Comparison of ENCODE assay signal across 11 mouse cellular contexts in genomic region chr11:80498328-80499070, GRCm38 (mm10). TPM values are rescaled to one million over a fixed set of nuclear protein-coding genes. Genes with fewer than 3 reads are reported as not detected.
A peak's percentile ranks its signal among the peaks of the same experiment; 100 is the strongest.
DNase-seq lines count a peak whose midpoint lies in the region; ATAC-seq and TF ChIP-seq lines count a peak whose summit lies in the region.
"Had no signal": no experiment of that assay in that cellular context is flagged by ENCODE, and none has a peak within 500 bp of the region (broad histone marks: within the 10 kb centered on the region; RNA-seq: fewer than 3 reads in every experiment).

No protein-coding gene starts in this region.

- no peak for DNase-seq in embryonic facial prominence, embryonic 14.5 days (ENCODE audit: low spot score)
- no peak for DNase-seq in forebrain, postnatal 0 days
- no peak for DNase-seq in thymus, postnatal 36 days
- no peak for DNase-seq in kidney, postnatal 14 days
- no peak for DNase-seq in thymus, adult 2 months
- DNase-seq: adrenal gland, adult 2 months had no signal

- WGBS in intestine, embryonic 15.5 days, result 57% methylated on average over 11 of the region's 11 CpGs
- WGBS in intestine, embryonic 16.5 days, result 63% methylated on average over 11 of the region's 11 CpGs
- WGBS in embryonic facial prominence, embryonic 14.5 days, result 55% methylated on average over 11 of the region's 11 CpGs
- 40% methylated on average over 11 of the region's 11 CpGs for WGBS in forebrain, postnatal 0 days
- WGBS in midbrain, embryonic 15.5 days, result 49% methylated on average over 11 of the region's 11 CpGs
- 88% methylated on average over 11 of the region's 11 CpGs for WGBS in thymus, adult 2 months

- 0 out of 2 replicates have a peak overlapping the region, but pooled peaks have one; percentile 6 for H3K27ac ChIP-seq in intestine, embryonic 15.5 days
- no peak overlapping the region for H3K27ac ChIP-seq in intestine, embryonic 16.5 days (ENCODE audit: low read length)
- peak overlapping the region; percentile 58 for H3K27ac ChIP-seq in embryonic facial prominence, embryonic 14.5 days (replicated peaks; ENCODE audit: low read depth, low read length)
- H3K27ac ChIP-seq in forebrain, postnatal 0 days (ENCODE audit: low read depth, low read length), result peak overlapping the region; percentile 78
- H3K27ac ChIP-seq in midbrain, embryonic 15.5 days, result peak overlapping the region; percentile 76
- H3K27ac ChIP-seq in thymus, adult 2 months (ENCODE audit: control insufficient read depth, insufficient read depth, low read length), result no peak overlapping the region

- peaks cover 2% of the 10 kb centered on the region; the same call in 1 of the 2 replicates for H3K4me1 ChIP-seq in intestine, embryonic 15.5 days (replicated peaks)
- no peaks in the 10 kb centered on the region for H3K4me1 ChIP-seq in intestine, embryonic 16.5 days (ENCODE audit: control insufficient read depth, insufficient read depth, low read length)
- H3K4me1 ChIP-seq in embryonic facial prominence, embryonic 14.5 days (ENCODE audit: control insufficient read depth, insufficient read depth, low read length), result peaks cover 9% of the 10 kb centered on the region
- peaks cover 16% of the 10 kb centered on the region for H3K4me1 ChIP-seq in forebrain, postnatal 0 days (ENCODE audit: insufficient read depth)
- peaks cover 40% of the 10 kb centered on the region for H3K4me1 ChIP-seq in midbrain, embryonic 15.5 days
- H3K4me1 ChIP-seq in thymus, adult 2 months (replicated peaks; ENCODE audit: control insufficient read depth, insufficient read depth, low read length), result peaks cover 2% of the 10 kb centered on the region

- no peak for TF ChIP-seq CTCF in forebrain, postnatal 0 days (IDR thresholded peaks at IDR 0.05; ENCODE audit: low read depth)
- TF ChIP-seq CTCF in thymus, adult 2 months (IDR thresholded peaks at IDR 0.05; ENCODE audit: borderline replicate concordance, control insufficient read depth, extremely low read depth, insufficient read depth, low read length, poor library complexity), result no peak

- no peak for TF ChIP-seq POLR2A in thymus, adult 2 months (IDR thresholded peaks at IDR 0.05; ENCODE audit: control insufficient read depth, extremely low read depth, insufficient read depth, low read length, poor library complexity)

- no peak for ATAC-seq in intestine, embryonic 15.5 days
- no peak for ATAC-seq in intestine, embryonic 16.5 days
- ATAC-seq in embryonic facial prominence, embryonic 14.5 days (ENCODE audit: low read depth), result no peak
- peak; percentile 60 for ATAC-seq in forebrain, postnatal 0 days
- 0 out of 2 replicates have a peak, but pooled peaks have one; percentile 38 for ATAC-seq in midbrain, embryonic 15.5 days (replicated peaks)
- ATAC-seq: intestine, postnatal 0 days had no signal

- H3K9ac ChIP-seq in intestine, embryonic 15.5 days, result no peak overlapping the region
- H3K9ac ChIP-seq in intestine, embryonic 16.5 days (ENCODE audit: low read depth, low read length), result no peak overlapping the region
- no peak overlapping the region for H3K9ac ChIP-seq in embryonic facial prominence, embryonic 14.5 days (ENCODE audit: low read depth, low read length)
- H3K9ac ChIP-seq in forebrain, postnatal 0 days, result peak overlapping the region; percentile 23
- H3K9ac ChIP-seq in midbrain, embryonic 15.5 days, result peak overlapping the region; percentile 20; the same call in 1 of the 2 replicates

- no peaks in the 10 kb centered on the region for H3K9me3 ChIP-seq in intestine, embryonic 15.5 days
- no peaks in the 10 kb centered on the region for H3K9me3 ChIP-seq in intestine, embryonic 16.5 days (ENCODE audit: control insufficient read depth, low read length)
- H3K9me3 ChIP-seq in embryonic facial prominence, embryonic 14.5 days (ENCODE audit: control insufficient read depth, low read length), result no peaks in the 10 kb centered on the region
- no peaks in the 10 kb centered on the region for H3K9me3 ChIP-seq in forebrain, postnatal 0 days (ENCODE audit: low read length)
- no peaks in the 10 kb centered on the region for H3K9me3 ChIP-seq in midbrain, embryonic 15.5 days
- H3K9me3 ChIP-seq: G1E had no signal

- no peak overlapping the region for H3K4me3 ChIP-seq in intestine, embryonic 15.5 days (replicated peaks)
- H3K4me3 ChIP-seq in intestine, embryonic 16.5 days (ENCODE audit: low read length), result no peak overlapping the region
- H3K4me3 ChIP-seq in embryonic facial prominence, embryonic 14.5 days (ENCODE audit: low read depth, low read length), result no peak overlapping the region
- H3K4me3 ChIP-seq in forebrain, postnatal 0 days (ENCODE audit: low read depth, low read length), result no peak overlapping the region
- no peak overlapping the region for H3K4me3 ChIP-seq in midbrain, embryonic 15.5 days
- no peak overlapping the region for H3K4me3 ChIP-seq in thymus, adult 2 months (ENCODE audit: control insufficient read depth, insufficient read depth, low read length)

- H3K27me3 ChIP-seq in intestine, embryonic 15.5 days (replicated peaks), result no peaks in the 10 kb centered on the region
- no peaks in the 10 kb centered on the region for H3K27me3 ChIP-seq in intestine, embryonic 16.5 days (replicated peaks; ENCODE audit: control insufficient read depth, insufficient read depth, low read length)
- no peaks in the 10 kb centered on the region for H3K27me3 ChIP-seq in embryonic facial prominence, embryonic 14.5 days (replicated peaks; ENCODE audit: control insufficient read depth, insufficient read depth, low read length)
- no peaks in the 10 kb centered on the region for H3K27me3 ChIP-seq in forebrain, postnatal 0 days (ENCODE audit: insufficient read depth, low read length)
- H3K27me3 ChIP-seq in midbrain, embryonic 15.5 days (replicated peaks), result no peaks in the 10 kb centered on the region
- no peaks in the 10 kb centered on the region for H3K27me3 ChIP-seq in thymus, adult 2 months (ENCODE audit: control insufficient read depth, insufficient read depth, low read length)

- H3K4me2 ChIP-seq in intestine, embryonic 15.5 days (replicated peaks), result no peak overlapping the region
- H3K4me2 ChIP-seq in intestine, embryonic 16.5 days (ENCODE audit: low read depth, low read length), result no peak overlapping the region
- H3K4me2 ChIP-seq in embryonic facial prominence, embryonic 14.5 days (ENCODE audit: low read depth, low read length), result no peak overlapping the region
- H3K4me2 ChIP-seq in forebrain, postnatal 0 days (ENCODE audit: low read depth), result no peak overlapping the region
- H3K4me2 ChIP-seq in midbrain, embryonic 15.5 days, result no peak overlapping the region

- H3K36me3 ChIP-seq in intestine, embryonic 15.5 days, result no peaks in the 10 kb centered on the region
- H3K36me3 ChIP-seq in intestine, embryonic 16.5 days (ENCODE audit: control insufficient read depth, insufficient read depth, low read length), result no peaks in the 10 kb centered on the region
- no peaks in the 10 kb centered on the region for H3K36me3 ChIP-seq in embryonic facial prominence, embryonic 14.5 days (ENCODE audit: control insufficient read depth, insufficient read depth, low read length)
- H3K36me3 ChIP-seq in forebrain, postnatal 0 days (ENCODE audit: insufficient read depth), result no peaks in the 10 kb centered on the region
- H3K36me3 ChIP-seq in midbrain, embryonic 15.5 days (replicated peaks), result no peaks in the 10 kb centered on the region
- no peaks in the 10 kb centered on the region for H3K36me3 ChIP-seq in thymus, adult 2 months (ENCODE audit: control insufficient read depth, insufficient read depth, low read length)
- H3K36me3 ChIP-seq: G1E had no signal

RNA-seq across cellular contexts. Expression of gene Cdk5r1, which starts 21.7 kb away (rescaled TPM):
- polyA plus RNA-seq in intestine, embryonic 15.5 days (2015; fragmentation: Nextera tagmentation; extraction: Ambion mirVana), result 1.4 and 1.8 TPM in 2 replicates
- 0.87 and 0.88 TPM in 2 replicates for polyA plus RNA-seq in intestine, embryonic 16.5 days (2015; fragmentation: Nextera tagmentation; extraction: Ambion mirVana)
- 4.9 and 5.1 TPM in 2 replicates for polyA plus RNA-seq in embryonic facial prominence, embryonic 14.5 days (2014; fragmentation: Nextera tagmentation; extraction: Ambion mirVana)
- 392 and 416 TPM in 2 replicates for total RNA-seq in forebrain, postnatal 0 days (2014; rRNA removed)
- polyA plus RNA-seq in forebrain, postnatal 0 days (2015; fragmentation: Nextera tagmentation; extraction: Ambion mirVana), result 117 and 122 TPM in 2 replicates
- polyA plus RNA-seq in midbrain, embryonic 15.5 days (2015; fragmentation: Nextera tagmentation; extraction: Ambion mirVana), result 102 and 105 TPM in 2 replicates
- 10.8 and 12.3 TPM in 2 replicates for polyA plus RNA-seq in thymus, adult 2 months (2012; rRNA removed)

Comparison
In these comparisons a context has a peak if more than half of its experiments do, and no peak if none do; other contexts are left out.
1. H3K27ac ChIP-seq: peak in intestine, embryonic 15.5 days (single experiment), embryonic facial prominence, embryonic 14.5 days (single experiment), forebrain, postnatal 0 days (single experiment) and midbrain, embryonic 15.5 days (single experiment); none in intestine, embryonic 16.5 days (single experiment) and thymus, adult 2 months (single experiment).
2. ATAC-seq: peak in forebrain, postnatal 0 days (single experiment) and midbrain, embryonic 15.5 days (single experiment); none in intestine, embryonic 15.5 days (single experiment), intestine, embryonic 16.5 days (single experiment) and embryonic facial prominence, embryonic 14.5 days (single experiment).
3. H3K9ac ChIP-seq: peak in forebrain, postnatal 0 days (single experiment) and midbrain, embryonic 15.5 days (single experiment); none in intestine, embryonic 15.5 days (single experiment), intestine, embryonic 16.5 days (single experiment) and embryonic facial prominence, embryonic 14.5 days (single experiment).